Mouse (Mus musculus): Measurements from ENCODE around the gene Kctd11. TPM values are rescaled to one million over a fixed set of nuclear protein-coding genes. Genes with fewer than 3 reads are reported as not detected.
A peak's percentile ranks its signal among the peaks of the same experiment; 100 is the strongest.

The Kctd11 gene
- polyA plus RNA-seq, 1 experiment = not detected

- 93% methylated on average over 6 of the region's 6 CpGs for WGBS
- Histone ChIP-seq H3K27ac (ENCODE audit: insufficient read depth, low read depth, low read length) (no peak overlapping the region), H3K4me3 (ENCODE audit: insufficient read depth, low read depth, low read length) (no peak overlapping the region), H3K4me1 (ENCODE audit: control insufficient read depth, insufficient read depth, low read length) (peaks cover 22% of the 10 kb centered on the region)
- TF ChIP-seq POLR2A (IDR thresholded peaks at IDR 0.05; ENCODE audit: insufficient read depth, low read depth, low read length) (no peak), CTCF (IDR thresholded peaks at IDR 0.05; ENCODE audit: insufficient read depth, low read depth, low read length) (no peak)
These were observed 2.3 kb downstream of the Kctd11 start for GRCm38 (mm10) chr11:69878952-69879351.

GRCm38 (mm10) chr11:69878399-69878798 lies 2.8 kb downstream of the Kctd11 start:
- Histone ChIP-seq H3K4me1 (ENCODE audit: control insufficient read depth, insufficient read depth, low read length) (peaks cover 22% of the 10 kb centered on the region), H3K27ac (ENCODE audit: insufficient read depth, low read depth, low read length) (no peak overlapping the region), H3K4me3 (ENCODE audit: insufficient read depth, low read depth, low read length) (no peak overlapping the region)
- WGBS = 65% methylated on average over 3 of the region's 3 CpGs
- TF ChIP-seq CTCF (IDR thresholded peaks at IDR 0.05; ENCODE audit: insufficient read depth, low read depth, low read length) = no peak
- TF ChIP-seq POLR2A (IDR thresholded peaks at IDR 0.05; ENCODE audit: insufficient read depth, low read depth, low read length) = no peak

- Histone ChIP-seq H3K4me3 (ENCODE audit: insufficient read depth, low read depth, low read length) (no peak within 1 kb of the TSS), H3K4me1 (ENCODE audit: control insufficient read depth, insufficient read depth, low read length) (peaks cover 22% of the 10 kb centered on the region), H3K27ac (ENCODE audit: insufficient read depth, low read depth, low read length) (no peak within 1 kb of the TSS)
- 80% methylated on average over 11 of the region's 11 CpGs for WGBS
- TF ChIP-seq POLR2A (IDR thresholded peaks at IDR 0.05; ENCODE audit: insufficient read depth, low read depth, low read length) = no peak
- no peak for TF ChIP-seq CTCF (IDR thresholded peaks at IDR 0.05; ENCODE audit: insufficient read depth, low read depth, low read length)
These were observed 3.3 kb downstream of the Kctd11 start, which contains the start of gene Tmem95 for GRCm38 (mm10) chr11:69877878-69878277. Gene Tmem95 (minus strand): TSS chr11:69878018.

- no peak overlapping the region for H3K27ac ChIP-seq (ENCODE audit: insufficient read depth, low read depth, low read length)
- TF ChIP-seq CTCF (IDR thresholded peaks at IDR 0.05; ENCODE audit: insufficient read depth, low read depth, low read length) (peak; percentile 76), POLR2A (IDR thresholded peaks at IDR 0.05; ENCODE audit: insufficient read depth, low read depth, low read length) (no peak)
These were observed 4.3 kb downstream of the Kctd11 start for GRCm38 (mm10) chr11:69876867-69877266.

GRCm38 (mm10) chr11:69876186-69876585 lies 5.0 kb downstream of the Kctd11 start:
- Histone ChIP-seq H3K27ac (ENCODE audit: insufficient read depth, low read depth, low read length) (no peak overlapping the region), H3K4me3 (ENCODE audit: insufficient read depth, low read depth, low read length) (no peak overlapping the region), H3K4me1 (ENCODE audit: control insufficient read depth, insufficient read depth, low read length) (peaks cover 18% of the 10 kb centered on the region)
- no peak for TF ChIP-seq CTCF (IDR thresholded peaks at IDR 0.05; ENCODE audit: insufficient read depth, low read depth, low read length)
- TF ChIP-seq POLR2A (IDR thresholded peaks at IDR 0.05; ENCODE audit: insufficient read depth, low read depth, low read length) = no peak
- WGBS = 58% methylated on average over 7 of the region's 7 CpGs

More at GRCm38 (mm10) chr11:69876867-69877266, 4.3 kb downstream of the Kctd11 start:
- 1% methylated on average over 12 of the region's 12 CpGs for WGBS
- Histone ChIP-seq H3K4me3 (ENCODE audit: insufficient read depth, low read depth, low read length) (no peak overlapping the region), H3K4me1 (ENCODE audit: control insufficient read depth, insufficient read depth, low read length) (peaks cover 22% of the 10 kb centered on the region)

- 66% methylated on average over 4 of the region's 4 CpGs for WGBS
- TF ChIP-seq POLR2A (IDR thresholded peaks at IDR 0.05; ENCODE audit: insufficient read depth, low read depth, low read length) = no peak
- TF ChIP-seq CTCF (IDR thresholded peaks at IDR 0.05; ENCODE audit: insufficient read depth, low read depth, low read length) = no peak
These were observed 8.8 kb downstream of the Kctd11 start for GRCm38 (mm10) chr11:69872451-69872850.

GRCm38 (mm10) chr11:69871822-69872221 lies 9.4 kb downstream of the Kctd11 start:
- TF ChIP-seq POLR2A (IDR thresholded peaks at IDR 0.05; ENCODE audit: insufficient read depth, low read depth, low read length) (no peak), CTCF (IDR thresholded peaks at IDR 0.05; ENCODE audit: insufficient read depth, low read depth, low read length) (no peak)

More at GRCm38 (mm10) chr11:69872451-69872850, 8.8 kb downstream of the Kctd11 start:
- Histone ChIP-seq H3K4me1 (ENCODE audit: control insufficient read depth, insufficient read depth, low read length) (peaks cover 5% of the 10 kb centered on the region; the same call in 1 of the 2 replicates), H3K27ac (ENCODE audit: insufficient read depth, low read depth, low read length) (no peak overlapping the region), H3K4me3 (ENCODE audit: insufficient read depth, low read depth, low read length) (no peak overlapping the region)

GRCm38 (mm10) chr11:69870289-69871069 lies 10.7 kb downstream of the Kctd11 start:
- TF ChIP-seq CTCF (IDR thresholded peaks at IDR 0.05; ENCODE audit: insufficient read depth, low read depth, low read length) (no peak), POLR2A (IDR thresholded peaks at IDR 0.05; ENCODE audit: insufficient read depth, low read depth, low read length) (no peak)
- 95% methylated on average over 2 of the region's 2 CpGs for WGBS
- no peak overlapping the region for H3K27ac ChIP-seq (ENCODE audit: insufficient read depth, low read depth, low read length)

More at GRCm38 (mm10) chr11:69871822-69872221, 9.4 kb downstream of the Kctd11 start:
- Histone ChIP-seq H3K4me1 (ENCODE audit: control insufficient read depth, insufficient read depth, low read length) (peaks cover 2% of the 10 kb centered on the region; the same call in 1 of the 2 replicates), H3K27ac (ENCODE audit: insufficient read depth, low read depth, low read length) (no peak overlapping the region), H3K4me3 (ENCODE audit: insufficient read depth, low read depth, low read length) (no peak overlapping the region)
- 91% methylated on average over 7 of the region's 7 CpGs for WGBS

GRCm38 (mm10) chr11:69867335-69867734 lies 13.9 kb downstream of the Kctd11 start:
- H3K4me1 ChIP-seq (ENCODE audit: control insufficient read depth, insufficient read depth, low read length) = no peaks in the 10 kb centered on the region
- WGBS = 72% methylated on average over 9 of the region's 9 CpGs
- no peak overlapping the region for H3K4me3 ChIP-seq (ENCODE audit: insufficient read depth, low read depth, low read length)
- H3K27ac ChIP-seq (ENCODE audit: insufficient read depth, low read depth, low read length) = no peak overlapping the region
- TF ChIP-seq POLR2A (IDR thresholded peaks at IDR 0.05; ENCODE audit: insufficient read depth, low read depth, low read length) (no peak), CTCF (IDR thresholded peaks at IDR 0.05; ENCODE audit: insufficient read depth, low read depth, low read length) (no peak)

More at GRCm38 (mm10) chr11:69870289-69871069, 10.7 kb downstream of the Kctd11 start:
- Histone ChIP-seq H3K4me3 (ENCODE audit: insufficient read depth, low read depth, low read length) (no peak overlapping the region), H3K4me1 (ENCODE audit: control insufficient read depth, insufficient read depth, low read length) (no peaks in the 10 kb centered on the region)
